Mouse (Mus musculus) adrenal gland, adult 8-10 months (tissue): ENCODE results near the gene Gm5941. TPM values are rescaled to one million over a fixed set of nuclear protein-coding genes. Genes with fewer than 3 reads are reported as not detected.
"Not testable (repeated sequence)": the region's sequence is repeated elsewhere in the genome, so short reads cannot be mapped to it uniquely, and the experiment has no call there.

ENCODE experiments used
- DNase-seq: peaks from one replicate; pipeline ENCODE4 v3.0.0; 2022
- total RNA-seq, 4 experiments: library from RNA; stranded (reverse); gene quantifications; 2 replicates each; pipeline ENCODE4 v1.2.4; 2022

Gm5941 gene
- total RNA-seq, result not detected

DNA sequence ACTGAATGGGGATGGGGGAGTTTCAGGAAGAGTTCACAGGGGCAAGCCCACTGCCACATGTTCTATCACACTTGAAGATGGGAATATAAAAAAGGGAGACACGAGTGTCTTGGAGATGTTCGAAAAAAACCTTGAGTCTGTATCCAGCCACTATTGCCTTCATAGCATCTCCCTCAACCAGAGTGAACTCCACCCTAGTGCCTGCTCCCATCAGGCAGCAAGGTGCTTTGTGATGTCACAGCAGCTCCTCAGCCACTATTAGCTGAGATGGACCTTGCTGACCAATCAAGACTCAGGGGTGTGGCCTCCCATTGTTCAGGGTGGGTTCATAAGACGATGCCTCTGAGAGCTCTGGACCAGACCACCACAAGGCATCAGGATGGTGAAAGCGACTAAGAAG lies at the start of gene Gm5941:
TSS of gene Gm5941 (plus strand) at position 301 of the 400 bp plus-strand sequence.
- not testable (repeated sequence) for DNase-seq

DNA sequence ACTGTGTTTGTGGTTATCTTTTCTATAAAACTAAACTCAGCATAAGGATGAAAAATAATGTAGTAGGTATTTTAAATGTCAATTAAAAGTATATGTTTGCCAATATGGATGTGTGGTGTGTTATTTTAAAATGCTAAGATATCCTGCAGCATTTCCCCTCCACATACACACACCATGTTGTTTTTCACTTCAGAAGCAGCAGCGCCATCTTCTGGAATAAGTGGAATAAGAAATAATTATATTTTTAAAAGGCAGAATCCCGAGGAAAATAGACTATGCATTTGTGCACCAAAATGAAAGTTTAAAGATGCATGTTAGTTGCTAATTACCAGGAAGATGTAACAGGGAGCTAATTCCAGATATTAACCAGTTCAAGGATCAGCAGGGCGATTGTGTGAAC lies 29.3 kb upstream of the Gm5941 start:
- DNase-seq, result no peak

DNA sequence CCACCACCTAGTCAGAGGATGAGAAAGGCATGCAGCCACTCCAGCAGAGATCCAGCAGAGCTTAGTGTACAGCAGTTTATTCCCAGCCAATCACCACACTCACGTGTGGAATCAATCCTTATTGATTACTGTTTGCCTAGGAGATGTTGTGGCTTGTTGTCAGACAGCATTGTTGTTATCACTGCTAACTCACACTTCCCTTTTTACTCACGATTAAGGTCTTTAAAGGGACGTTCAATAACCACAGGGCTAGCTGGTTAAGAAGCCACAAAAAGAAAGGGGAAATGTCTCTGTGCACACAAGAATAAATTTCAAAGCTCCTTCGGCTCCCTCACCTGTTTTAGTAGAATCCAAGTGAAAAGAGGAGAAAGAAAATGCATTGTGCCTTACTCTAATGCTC lies 25.0 kb upstream of the Gm5941 start:
- DNase-seq, result no peak

DNA sequence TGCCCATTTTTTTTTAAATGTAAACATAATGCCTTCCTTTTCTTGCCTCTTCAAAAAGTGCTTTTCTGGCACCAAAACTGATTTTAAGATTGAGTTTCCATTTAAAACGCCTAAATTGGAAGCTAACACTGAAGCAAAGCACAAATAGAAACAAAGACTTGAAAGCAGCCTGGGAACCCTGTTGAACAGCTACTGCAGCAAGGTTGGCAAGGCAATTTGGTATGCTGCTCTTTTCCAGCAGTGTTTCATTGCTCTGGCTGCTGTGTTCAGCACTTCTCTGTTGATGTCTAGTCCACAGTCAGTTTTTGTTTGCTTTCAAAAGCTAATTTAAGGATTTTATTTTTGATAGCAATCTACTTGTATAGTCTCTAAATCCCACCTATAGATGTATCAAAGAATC lies 8.5 kb downstream of the Gm5941 start:
- no peak for DNase-seq

DNA sequence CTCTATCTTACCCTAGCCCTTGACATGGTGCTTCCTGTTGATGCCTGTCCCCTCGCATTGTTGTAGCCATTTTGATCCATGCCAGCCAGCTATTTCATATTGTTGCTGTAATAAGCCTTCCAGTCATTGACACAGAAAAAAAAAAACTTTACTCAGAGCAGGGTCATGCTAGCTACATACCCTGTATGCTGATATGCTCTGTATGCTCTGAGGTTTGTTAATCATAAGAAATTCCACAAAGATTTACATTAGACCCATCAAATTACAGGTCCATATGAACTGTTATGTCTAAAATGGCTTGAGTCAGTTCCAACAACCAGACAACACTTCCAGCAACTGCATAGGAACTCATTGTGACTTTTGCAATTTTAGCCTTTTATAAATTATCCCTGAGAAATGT lies 38.1 kb downstream of the Gm5941 start:
- DNase-seq, result no peak

Other genes with a start within 250 kb of the Gm5941 start
- not detected for gene Mageb18, start 109.6 kb downstream of the Gm5941 start, total RNA-seq